Mouse (Mus musculus) erythroblast, embryonic 14.5 days (primary cell): ENCODE measurements around the gene Slc39a10. TPM values are rescaled to one million over a fixed set of nuclear protein-coding genes. Genes with fewer than 3 reads are reported as not detected.

Source experiments
- H3K27me3 ChIP-seq: 2 replicates; pipeline ENCODE4 v1.6.1; 2012; ENCODE audit warnings: inconsistent platforms; ENCODE audit not compliant: control insufficient read depth
- H3K36me3 ChIP-seq: 2 replicates; pipeline ENCODE4 v1.6.1; 2012; ENCODE audit warnings: mild to moderate bottlenecking, inconsistent platforms; ENCODE audit not compliant: control insufficient read depth
- H3K4me1 ChIP-seq: 2 replicates; pipeline ENCODE4 v1.6.1; 2012; ENCODE audit warnings: inconsistent platforms; ENCODE audit not compliant: control insufficient read depth
- H3K4me3 ChIP-seq: replicated peaks from 2 replicates; pipeline ENCODE3; 2012; ENCODE audit warnings: moderate library complexity, mild to moderate bottlenecking, inconsistent platforms
- H3K9me3 ChIP-seq: 2 replicates; pipeline ENCODE4 v1.6.1; 2012; ENCODE audit warnings: low read length, inconsistent platforms, mixed read lengths; ENCODE audit not compliant: control insufficient read depth
- GATA1 ChIP-seq: IDR thresholded peaks from 2 replicates; pipeline ENCODE4 v1.6.1; 2012; ENCODE audit warnings: low read length, inconsistent platforms, mixed read lengths
- TAL1 ChIP-seq: IDR thresholded peaks from 3 replicates; pipeline ENCODE4 v1.6.1; 2012; ENCODE audit warnings: low read length, inconsistent platforms, mixed read lengths
- polyA plus RNA-seq: library from polyadenylated mRNA; stranded (reverse); fragments of >175 nt; gene quantifications from 2 replicates; pipeline ENCODE4 v1.2.3, GENCODE M21; 2012

The Slc39a10 gene
- polyA plus RNA-seq, 1 experiment, result 0.01 TPM

DNA sequence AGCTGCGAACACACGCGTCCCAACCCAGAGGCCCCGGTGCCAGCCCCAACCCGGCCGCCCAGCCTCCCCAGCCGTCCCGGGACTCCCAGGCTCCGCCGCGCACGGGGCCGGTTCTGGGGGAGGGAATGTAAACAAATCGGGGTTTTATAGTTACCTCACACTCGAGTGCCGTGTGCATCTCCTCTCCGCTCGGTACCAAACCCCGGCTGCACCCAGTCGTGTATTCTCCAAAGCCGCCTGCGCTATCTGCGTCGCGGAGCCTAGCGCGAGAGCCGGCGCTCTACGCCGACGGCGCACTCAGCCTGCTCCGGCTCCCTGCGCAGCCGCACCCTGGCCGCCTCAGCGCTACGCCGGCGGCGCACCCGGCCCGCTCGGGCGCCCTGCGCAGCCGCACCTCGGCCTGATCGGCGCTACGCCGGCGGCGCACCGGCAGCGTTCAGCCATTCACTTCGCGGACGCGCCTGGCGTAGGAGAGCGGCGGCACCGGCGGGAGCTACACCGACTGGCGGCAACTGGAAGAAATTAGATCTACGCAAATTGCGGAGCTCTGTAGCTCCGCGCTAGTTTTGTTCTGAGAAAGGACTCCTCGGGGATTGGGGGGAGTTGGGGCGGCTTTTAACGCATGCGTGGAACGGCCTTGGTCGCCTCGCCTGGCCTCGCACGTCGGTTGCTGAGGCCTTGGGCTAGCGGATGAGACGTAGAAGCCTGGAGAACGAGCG, 39.2 kb downstream of the Slc39a10 start:
- Histone ChIP-seq H3K36me3 (no peaks in the 10 kb centered on the region), H3K9me3 (no peaks in the 10 kb centered on the region), H3K4me1 (peaks cover 20% of the 10 kb centered on the region), H3K4me3 (peak overlapping the region; percentile 90), H3K27me3 (no peaks in the 10 kb centered on the region)
- no peak for TF ChIP-seq GATA1
- no peak for TF ChIP-seq TAL1

GRCm38 (mm10) chr1:46852600-46853272, 39.9 kb downstream of the Slc39a10 start:
- Histone ChIP-seq H3K36me3 (no peaks in the 10 kb centered on the region), H3K27me3 (no peaks in the 10 kb centered on the region), H3K4me3 (peak overlapping the region; percentile 90), H3K4me1 (peaks cover 20% of the 10 kb centered on the region), H3K9me3 (no peaks in the 10 kb centered on the region)
- TF ChIP-seq TAL1 (no peak), GATA1 (no peak)

DNA sequence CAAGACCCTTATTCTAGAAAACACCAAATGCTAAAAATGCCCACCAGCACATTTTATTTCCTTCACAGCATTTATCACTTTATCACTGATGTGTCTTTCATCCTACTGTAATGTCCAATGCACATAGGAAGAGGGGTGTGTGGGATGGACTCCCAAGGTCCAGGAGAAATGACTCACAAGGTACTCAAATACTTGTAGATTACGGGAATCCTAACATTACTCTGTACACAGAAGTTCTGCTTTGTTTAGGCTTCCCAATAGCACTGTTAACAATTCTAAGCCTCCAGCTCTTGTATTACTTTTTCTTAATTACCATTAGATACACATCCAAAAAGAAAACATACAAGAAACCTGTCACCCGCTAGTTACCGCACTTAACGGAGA, 40.4 kb downstream of the Slc39a10 start:
- Histone ChIP-seq H3K4me3 (peak overlapping the region; percentile 90), H3K36me3 (no peaks in the 10 kb centered on the region), H3K4me1 (peaks cover 20% of the 10 kb centered on the region), H3K9me3 (no peaks in the 10 kb centered on the region), H3K27me3 (no peaks in the 10 kb centered on the region)
- TF ChIP-seq TAL1, result no peak
- TF ChIP-seq GATA1, result no peak

GRCm38 (mm10) chr1:46851586-46851985, 41.1 kb downstream of the Slc39a10 start:
- TF ChIP-seq TAL1 (no peak), GATA1 (no peak)
- Histone ChIP-seq H3K4me1 (peaks cover 20% of the 10 kb centered on the region), H3K9me3 (no peaks in the 10 kb centered on the region), H3K4me3 (no peak overlapping the region), H3K27me3 (no peaks in the 10 kb centered on the region), H3K36me3 (no peaks in the 10 kb centered on the region)

DNA sequence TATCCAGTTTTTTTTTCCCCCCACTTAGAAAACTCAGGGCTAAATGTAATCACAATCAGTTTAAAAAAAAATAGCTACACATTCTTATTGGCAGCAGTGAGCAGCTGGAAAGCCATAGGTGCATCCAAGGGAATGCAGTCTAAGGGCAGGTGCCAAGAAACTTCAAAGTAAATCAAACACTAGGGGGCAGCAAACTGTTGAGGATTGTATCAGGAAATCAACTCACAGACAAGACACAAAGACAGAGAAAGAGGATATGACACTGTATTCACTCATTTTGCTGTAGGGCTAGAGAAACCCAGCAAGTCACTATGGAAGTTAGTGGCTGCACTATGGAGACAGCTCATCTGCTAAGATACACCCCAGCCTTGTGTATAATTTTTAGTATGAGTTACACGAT, 42.9 kb downstream of the Slc39a10 start:
- H3K4me1 ChIP-seq, result peaks cover 19% of the 10 kb centered on the region
- TF ChIP-seq GATA1 (no peak), TAL1 (no peak)

GRCm38 (mm10) chr1:46845221-46845620, 47.4 kb downstream of the Slc39a10 start:
- no peaks in the 10 kb centered on the region for H3K4me1 ChIP-seq
- no peaks in the 10 kb centered on the region for H3K36me3 ChIP-seq
- no peaks in the 10 kb centered on the region for H3K9me3 ChIP-seq
- TF ChIP-seq GATA1, result no peak
- no peak for TF ChIP-seq TAL1
- no peak overlapping the region for H3K4me3 ChIP-seq
- no peaks in the 10 kb centered on the region for H3K27me3 ChIP-seq

More for the DNA sequence above, 42.9 kb downstream of the Slc39a10 start:
- Histone ChIP-seq H3K27me3 (no peaks in the 10 kb centered on the region), H3K4me3 (no peak overlapping the region), H3K9me3 (no peaks in the 10 kb centered on the region), H3K36me3 (no peaks in the 10 kb centered on the region)

DNA sequence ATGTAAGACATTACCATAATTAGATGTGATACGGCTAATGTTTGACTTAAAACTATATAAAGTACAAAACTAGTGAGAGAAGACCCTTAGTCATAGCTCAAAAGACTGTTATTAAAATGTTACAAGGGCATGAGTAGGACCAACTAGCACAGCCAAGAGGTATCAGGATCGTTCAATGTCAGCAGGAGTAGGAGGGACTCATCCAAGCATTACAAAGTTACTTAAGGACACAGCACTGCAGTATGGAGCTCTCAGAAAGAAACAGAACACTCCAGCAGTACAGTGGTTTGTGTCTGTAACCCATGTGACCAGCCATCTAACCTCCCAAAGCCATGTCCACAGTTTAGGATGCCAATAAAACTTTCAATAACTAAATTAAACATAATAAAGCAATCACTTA, 48.4 kb downstream of the Slc39a10 start:
- H3K4me1 ChIP-seq, result no peaks in the 10 kb centered on the region
- TF ChIP-seq TAL1 (no peak), GATA1 (no peak)
- H3K27me3 ChIP-seq, result no peaks in the 10 kb centered on the region
- H3K4me3 ChIP-seq, result no peak overlapping the region
- H3K36me3 ChIP-seq, result no peaks in the 10 kb centered on the region
- no peaks in the 10 kb centered on the region for H3K9me3 ChIP-seq

DNA sequence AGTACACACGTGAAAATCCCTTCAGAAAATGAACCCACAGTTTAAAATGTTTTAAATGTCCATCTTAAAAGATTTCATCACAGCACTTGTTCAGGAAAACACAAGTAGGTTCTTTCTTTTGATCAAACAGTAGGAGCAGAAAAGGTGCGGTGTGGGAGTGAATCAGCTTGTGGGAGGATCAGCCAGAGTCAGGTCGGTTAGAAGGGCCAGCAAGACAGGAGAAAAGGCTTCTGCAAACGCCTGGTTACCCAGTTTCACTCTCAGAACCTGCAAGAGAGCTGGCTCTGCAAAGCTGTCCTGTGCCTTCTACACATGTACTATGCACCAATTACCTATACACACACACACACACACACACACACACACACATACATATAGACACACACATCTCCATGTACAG, 49.2 kb downstream of the Slc39a10 start:
- no peaks in the 10 kb centered on the region for H3K9me3 ChIP-seq
- H3K36me3 ChIP-seq, result no peaks in the 10 kb centered on the region
- no peaks in the 10 kb centered on the region for H3K27me3 ChIP-seq
- no peak for TF ChIP-seq TAL1
- H3K4me3 ChIP-seq, result no peak overlapping the region
- H3K4me1 ChIP-seq, result no peaks in the 10 kb centered on the region

GRCm38 (mm10) chr1:46831927-46832326, 60.7 kb downstream of the Slc39a10 start:
- Histone ChIP-seq H3K36me3 (no peaks in the 10 kb centered on the region), H3K4me1 (no peaks in the 10 kb centered on the region), H3K4me3 (no peak overlapping the region), H3K9me3 (no peaks in the 10 kb centered on the region), H3K27me3 (no peaks in the 10 kb centered on the region)
- TF ChIP-seq GATA1, result no peak
- TF ChIP-seq TAL1, result no peak
